Mouse (Mus musculus): Measurements from ENCODE around the gene Dbp. TPM values are rescaled to one million over a fixed set of nuclear protein-coding genes. Genes with fewer than 3 reads are reported as not detected.

Dbp gene
- polyA plus RNA-seq, 1 experiment from 2014 or later = 7.3 TPM

DNA sequence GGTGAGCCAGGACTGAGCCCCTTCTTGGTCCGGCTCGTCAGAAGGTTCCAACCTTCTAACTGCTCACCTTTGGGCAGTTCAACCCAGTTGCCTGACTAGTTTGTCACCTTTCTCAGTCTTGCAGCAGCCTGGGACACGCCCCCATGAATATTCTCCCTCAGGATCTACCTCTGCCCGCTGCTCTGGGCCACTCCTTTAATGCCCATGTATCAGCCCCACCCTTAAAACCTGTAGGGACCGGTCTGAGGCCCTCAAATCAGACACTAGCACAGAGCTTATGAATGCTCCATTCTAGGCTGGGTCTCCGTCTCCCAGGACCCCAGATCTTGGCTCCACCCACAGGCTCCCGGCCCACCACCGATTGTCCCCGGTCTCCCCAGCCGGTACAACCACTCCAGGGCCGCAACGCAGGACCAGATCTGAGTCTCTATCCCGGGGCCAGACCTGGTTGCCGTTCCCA lies 9.8 kb downstream of the Dbp start:
- H3K36me3 ChIP-seq (ENCODE audit: control insufficient read depth, insufficient read depth, low read length) = peaks cover 53% of the 10 kb centered on the region
- WGBS = 10% methylated on average over 14 of the region's 14 CpGs
- no peaks in the 10 kb centered on the region for H3K9me3 ChIP-seq (ENCODE audit: control insufficient read depth, low read length)
- H3K4me3 ChIP-seq (ENCODE audit: control insufficient read depth in 1 of 2, insufficient read depth in 1 of 2, low read depth in 1 of 2, low read length in 2 of 2) = peak overlapping the region; percentile 58 to 64
- H3K4me1 ChIP-seq (ENCODE audit: control insufficient read depth in 2 of 2, insufficient read depth in 2 of 2, low read length in 2 of 2) = peaks cover 17 to 40% of the 10 kb centered on the region in 2 experiments
- no peak overlapping the region; a peak in 1 of 4 replicates for H3K27ac ChIP-seq (replicated peaks in 1 of 2; ENCODE audit: control insufficient read depth in 1 of 2, insufficient read depth in 1 of 2, low read depth in 2 of 2, low read length in 2 of 2)
- ATAC-seq (ENCODE audit: insufficient number of reproducible peaks, insufficient read depth, low FRiP score, low read depth) = peak; percentile 2; the same call in 1 of the 2 replicates
- peak overlapping the region; percentile 81 for H3K9ac ChIP-seq (ENCODE audit: low read length)
- H3K27me3 ChIP-seq (ENCODE audit: control insufficient read depth, insufficient read depth, low read length) = no peaks in the 10 kb centered on the region
- H3K4me2 ChIP-seq (ENCODE audit: low read length) = peak overlapping the region; percentile 90

DNA sequence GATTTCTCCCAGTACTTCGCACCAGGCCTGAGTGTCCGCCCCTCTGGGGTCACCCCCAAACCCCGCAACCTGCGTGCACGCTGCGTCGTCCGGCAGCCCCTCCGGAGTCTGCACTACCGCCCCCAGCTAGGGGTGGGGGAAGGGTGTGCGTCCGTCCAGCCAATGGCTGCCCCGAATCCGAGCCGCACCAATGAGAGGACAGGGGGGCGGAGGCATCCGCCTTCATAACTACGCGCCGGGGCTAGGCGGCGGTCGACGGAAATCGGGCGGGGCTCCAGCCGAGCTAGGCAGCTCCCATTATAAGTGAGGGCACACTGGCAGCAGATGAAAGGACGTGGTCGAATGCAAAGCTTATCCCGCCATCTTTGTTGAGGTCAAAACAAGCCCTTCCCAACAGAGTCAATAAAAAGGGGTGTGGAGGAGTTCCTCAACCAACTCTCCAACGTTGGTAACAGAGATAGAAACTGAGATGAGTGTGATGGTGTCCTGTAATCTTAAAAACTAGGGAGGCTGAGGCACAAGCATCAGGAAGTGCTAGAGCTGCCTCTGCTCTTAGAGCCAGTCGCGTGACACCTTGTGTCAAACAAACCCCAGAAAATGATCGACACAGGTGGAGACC lies 10.3 kb downstream of the Dbp start, which contains the start of gene Rpl18:
TSS of gene Rpl18 (plus strand) at position 368 of the 619 bp plus-strand sequence.
- Histone ChIP-seq H3K27me3 (ENCODE audit: control insufficient read depth, insufficient read depth, low read length) (no peaks in the 10 kb centered on the region), H3K36me3 (ENCODE audit: control insufficient read depth, insufficient read depth, low read length) (peaks cover 53% of the 10 kb centered on the region), H3K27ac (replicated peaks in 1 of 2; ENCODE audit: control insufficient read depth in 1 of 2, insufficient read depth in 1 of 2, low read depth in 2 of 2, low read length in 2 of 2) (peak within 1 kb of the TSS; percentile 1 to 41; a peak in 2 of 4 replicates), H3K9ac (ENCODE audit: low read length) (peak within 1 kb of the TSS; percentile 88), H3K4me1 (ENCODE audit: control insufficient read depth in 2 of 2, insufficient read depth in 2 of 2, low read length in 2 of 2) (peaks cover 17 to 44% of the 10 kb centered on the region in 2 experiments), H3K4me3 (ENCODE audit: control insufficient read depth in 1 of 2, insufficient read depth in 1 of 2, low read depth in 1 of 2, low read length in 2 of 2) (peak within 1 kb of the TSS; percentile 58 to 64), H3K9me3 (ENCODE audit: control insufficient read depth, low read length) (no peaks in the 10 kb centered on the region), H3K4me2 (ENCODE audit: low read length) (peak within 1 kb of the TSS; percentile 90)
- WGBS = 8% methylated on average over 34 of the region's 34 CpGs
- ATAC-seq (ENCODE audit: insufficient number of reproducible peaks, insufficient read depth, low FRiP score, low read depth) = peak; percentile 84

DNA sequence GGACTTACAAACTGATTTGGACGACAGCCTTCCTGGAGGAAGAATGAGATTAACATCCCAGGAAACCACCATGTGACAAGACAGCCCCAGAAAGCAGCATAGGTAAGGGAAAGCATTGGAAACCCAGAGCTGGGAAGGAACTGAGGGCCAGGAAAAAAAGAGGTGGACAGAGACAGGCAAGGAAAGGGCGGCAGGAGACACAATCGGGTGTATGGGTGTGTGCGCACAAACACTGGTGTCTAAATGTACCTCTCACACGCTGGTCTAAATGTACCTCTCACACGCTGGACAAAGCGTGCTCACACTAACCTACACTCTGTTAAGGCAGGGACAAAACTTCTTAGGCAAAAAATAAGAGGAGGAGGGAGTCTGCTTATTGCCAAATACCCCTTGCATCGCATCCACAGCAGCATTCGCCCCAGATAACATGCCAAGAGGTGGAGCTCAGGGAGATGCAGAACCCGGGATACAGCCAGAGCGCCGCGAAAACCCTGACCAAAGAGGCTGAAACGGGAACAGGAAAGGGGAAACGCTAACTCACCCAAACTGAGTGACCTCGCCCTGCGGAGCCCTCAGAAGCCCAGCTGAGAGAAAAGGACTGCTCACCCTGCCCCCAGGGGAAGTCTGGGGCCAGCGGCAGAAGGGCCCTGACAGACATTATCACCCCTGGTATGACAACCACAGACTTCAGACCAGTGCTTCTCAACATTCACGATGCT lies 11.0 kb downstream of the Dbp start:
- H3K27ac ChIP-seq (replicated peaks in 1 of 2; ENCODE audit: control insufficient read depth in 1 of 2, insufficient read depth in 1 of 2, low read depth in 2 of 2, low read length in 2 of 2) = peak overlapping the region in 1 of 2 experiments; percentile 41; a peak in 2 of 4 replicates
- no peaks in the 10 kb centered on the region for H3K9me3 ChIP-seq (ENCODE audit: control insufficient read depth, low read length)
- H3K27me3 ChIP-seq (ENCODE audit: control insufficient read depth, insufficient read depth, low read length) = no peaks in the 10 kb centered on the region
- H3K9ac ChIP-seq (ENCODE audit: low read length) = peak overlapping the region; percentile 88; the same call in 1 of the 2 replicates
- H3K4me3 ChIP-seq (ENCODE audit: control insufficient read depth in 1 of 2, insufficient read depth in 1 of 2, low read depth in 1 of 2, low read length in 2 of 2) = peak overlapping the region; percentile 9 to 64; a peak in 3 of 4 replicates
- 76% methylated on average over 19 of the region's 19 CpGs for WGBS
- peaks cover 53% of the 10 kb centered on the region for H3K36me3 ChIP-seq (ENCODE audit: control insufficient read depth, insufficient read depth, low read length)
- peak overlapping the region; percentile 90 for H3K4me2 ChIP-seq (ENCODE audit: low read length)
- ATAC-seq (ENCODE audit: insufficient number of reproducible peaks, insufficient read depth, low FRiP score, low read depth) = no peak
- peaks cover 17 to 44% of the 10 kb centered on the region in 2 experiments for H3K4me1 ChIP-seq (ENCODE audit: control insufficient read depth in 2 of 2, insufficient read depth in 2 of 2, low read length in 2 of 2)

DNA sequence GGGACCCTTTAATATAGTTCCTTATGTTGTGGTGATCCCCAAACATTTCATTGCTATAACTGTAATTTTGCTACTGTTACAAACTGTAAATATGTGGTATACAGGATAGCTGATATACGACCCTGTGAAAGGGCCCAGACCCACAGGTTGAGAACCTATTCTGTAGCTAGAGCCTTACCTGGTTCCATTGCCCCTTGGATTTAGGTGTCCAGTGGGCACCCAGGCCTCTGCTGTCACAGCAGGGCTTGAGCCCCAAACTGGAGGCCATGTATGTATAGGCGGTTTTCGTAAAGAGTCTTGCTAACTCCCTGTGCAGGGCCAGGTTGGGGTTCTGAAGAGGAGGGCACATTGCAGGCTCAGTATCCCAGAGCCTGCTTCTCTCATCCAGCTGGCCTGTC lies 11.6 kb downstream of the Dbp start:
- Histone ChIP-seq H3K4me2 (ENCODE audit: low read length) (peak overlapping the region; percentile 90), H3K4me3 (ENCODE audit: control insufficient read depth in 1 of 2, insufficient read depth in 1 of 2, low read depth in 1 of 2, low read length in 2 of 2) (peak overlapping the region in 1 of 2 experiments; percentile 63; a peak in 2 of 4 replicates), H3K36me3 (ENCODE audit: control insufficient read depth, insufficient read depth, low read length) (peaks cover 53% of the 10 kb centered on the region), H3K9ac (ENCODE audit: low read length) (peak overlapping the region; percentile 88), H3K9me3 (ENCODE audit: control insufficient read depth, low read length) (no peaks in the 10 kb centered on the region), H3K27me3 (ENCODE audit: control insufficient read depth, insufficient read depth, low read length) (no peaks in the 10 kb centered on the region), H3K4me1 (ENCODE audit: control insufficient read depth in 2 of 2, insufficient read depth in 2 of 2, low read length in 2 of 2) (peaks cover 17 to 44% of the 10 kb centered on the region in 2 experiments), H3K27ac (replicated peaks in 1 of 2; ENCODE audit: control insufficient read depth in 1 of 2, insufficient read depth in 1 of 2, low read depth in 2 of 2, low read length in 2 of 2) (no peak overlapping the region)
- ATAC-seq (ENCODE audit: insufficient number of reproducible peaks, insufficient read depth, low FRiP score, low read depth) = no peak
- WGBS = 87% methylated on average over 3 of the region's 3 CpGs

DNA sequence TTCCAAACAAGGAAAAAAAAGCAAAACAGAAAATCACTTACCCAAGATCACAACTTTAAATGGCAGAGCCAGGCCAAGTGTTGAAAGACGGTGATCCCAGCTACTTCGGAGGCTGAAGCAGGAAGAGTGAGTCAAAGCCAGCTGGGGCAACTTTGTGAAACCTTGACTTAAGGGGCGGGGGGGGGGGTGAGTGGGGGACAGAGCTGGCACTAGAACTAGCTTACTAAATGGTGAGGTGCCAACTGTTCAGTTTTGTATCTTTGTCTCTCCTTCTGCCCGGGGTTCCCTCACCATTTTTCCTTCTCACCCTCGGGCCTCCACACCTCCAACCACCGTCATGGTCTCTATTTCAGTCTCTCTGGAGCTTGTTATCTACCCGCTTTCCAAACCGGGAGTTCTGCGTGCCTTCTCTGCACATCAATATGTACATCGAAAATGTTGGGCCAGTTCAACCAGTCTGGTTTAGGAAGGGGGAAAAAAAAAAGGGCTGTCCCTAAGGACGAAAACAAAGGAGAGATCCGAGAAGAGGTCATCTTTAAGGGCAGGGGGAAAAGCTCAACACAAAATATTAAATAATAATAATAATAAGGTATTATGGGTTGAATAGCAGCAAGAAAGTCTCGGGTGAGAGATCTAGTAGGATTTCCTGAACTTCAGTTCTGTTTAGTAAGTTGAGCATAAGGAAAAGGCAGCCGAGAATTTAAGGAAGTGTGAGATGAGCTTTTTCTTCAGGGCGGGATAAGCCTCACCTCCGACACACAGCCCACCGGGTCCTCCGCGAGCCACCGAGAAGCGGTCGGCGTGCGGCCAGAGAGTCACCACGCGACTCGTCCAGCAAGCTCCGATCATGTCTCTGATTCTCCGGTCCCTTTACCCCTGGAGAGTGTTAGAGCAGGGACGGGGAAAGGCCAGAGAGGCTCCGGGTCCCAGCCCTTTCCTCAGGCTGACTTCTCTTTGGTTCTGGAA lies 12.3 kb downstream of the Dbp start:
- WGBS = 8% methylated on average over 31 of the region's 31 CpGs
- peaks cover 17 to 44% of the 10 kb centered on the region in 2 experiments for H3K4me1 ChIP-seq (ENCODE audit: control insufficient read depth in 2 of 2, insufficient read depth in 2 of 2, low read length in 2 of 2)
- peaks cover 52% of the 10 kb centered on the region for H3K36me3 ChIP-seq (ENCODE audit: control insufficient read depth, insufficient read depth, low read length)
- H3K9ac ChIP-seq (ENCODE audit: low read length) = peak overlapping the region; percentile 88
- ATAC-seq (ENCODE audit: insufficient number of reproducible peaks, insufficient read depth, low FRiP score, low read depth) = peak; percentile 8; the same call in 1 of the 2 replicates
- no peaks in the 10 kb centered on the region for H3K9me3 ChIP-seq (ENCODE audit: control insufficient read depth, low read length)
- H3K27me3 ChIP-seq (ENCODE audit: control insufficient read depth, insufficient read depth, low read length) = no peaks in the 10 kb centered on the region
- peak overlapping the region; percentile 90 for H3K4me2 ChIP-seq (ENCODE audit: low read length)
- H3K4me3 ChIP-seq (ENCODE audit: control insufficient read depth in 1 of 2, insufficient read depth in 1 of 2, low read depth in 1 of 2, low read length in 2 of 2) = peak overlapping the region; percentile 63 to 88
- peak overlapping the region; percentile 84 to 94 for H3K27ac ChIP-seq (replicated peaks in 1 of 2; ENCODE audit: control insufficient read depth in 1 of 2, insufficient read depth in 1 of 2, low read depth in 2 of 2, low read length in 2 of 2)

DNA sequence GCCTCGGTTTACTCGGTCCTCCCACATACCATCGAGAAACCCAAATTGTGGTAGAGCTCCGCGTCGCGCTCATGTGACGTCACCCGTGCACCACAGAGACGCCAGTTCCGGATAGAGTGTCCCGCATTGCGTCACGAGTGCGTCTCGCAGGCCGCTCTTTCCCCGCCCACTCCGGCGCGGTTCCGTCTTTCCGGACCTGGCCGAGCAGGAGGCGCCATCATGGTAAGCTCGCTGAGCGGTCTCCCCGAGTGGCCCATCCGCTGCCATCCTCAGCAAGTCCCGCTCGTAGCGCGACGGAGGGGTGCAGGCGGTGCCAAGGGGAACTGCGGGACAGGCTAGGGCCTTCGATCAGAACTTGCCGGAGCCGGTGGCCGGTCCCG lies 13.0 kb downstream of the Dbp start, which contains the start of gene Sphk2:
TSS of gene Sphk2 (minus strand) at position 85 of the 380 bp plus-strand sequence.
- Histone ChIP-seq H3K4me2 (ENCODE audit: low read length) (peak within 1 kb of the TSS; percentile 90), H3K4me3 (ENCODE audit: control insufficient read depth in 1 of 2, insufficient read depth in 1 of 2, low read depth in 1 of 2, low read length in 2 of 2) (peak within 1 kb of the TSS; percentile 63 to 88), H3K27me3 (ENCODE audit: control insufficient read depth, insufficient read depth, low read length) (no peaks in the 10 kb centered on the region), H3K9ac (ENCODE audit: low read length) (peak within 1 kb of the TSS; percentile 89), H3K4me1 (ENCODE audit: control insufficient read depth in 2 of 2, insufficient read depth in 2 of 2, low read length in 2 of 2) (peaks cover 17 to 44% of the 10 kb centered on the region in 2 experiments), H3K36me3 (ENCODE audit: control insufficient read depth, insufficient read depth, low read length) (peaks cover 50% of the 10 kb centered on the region), H3K27ac (replicated peaks in 1 of 2; ENCODE audit: control insufficient read depth in 1 of 2, insufficient read depth in 1 of 2, low read depth in 2 of 2, low read length in 2 of 2) (peak within 1 kb of the TSS; percentile 84 to 94), H3K9me3 (ENCODE audit: control insufficient read depth, low read length) (no peaks in the 10 kb centered on the region)
- under 1% methylated on average over 41 of the region's 41 CpGs for WGBS
- ATAC-seq (ENCODE audit: insufficient number of reproducible peaks, insufficient read depth, low FRiP score, low read depth) = peak; percentile 73

DNA sequence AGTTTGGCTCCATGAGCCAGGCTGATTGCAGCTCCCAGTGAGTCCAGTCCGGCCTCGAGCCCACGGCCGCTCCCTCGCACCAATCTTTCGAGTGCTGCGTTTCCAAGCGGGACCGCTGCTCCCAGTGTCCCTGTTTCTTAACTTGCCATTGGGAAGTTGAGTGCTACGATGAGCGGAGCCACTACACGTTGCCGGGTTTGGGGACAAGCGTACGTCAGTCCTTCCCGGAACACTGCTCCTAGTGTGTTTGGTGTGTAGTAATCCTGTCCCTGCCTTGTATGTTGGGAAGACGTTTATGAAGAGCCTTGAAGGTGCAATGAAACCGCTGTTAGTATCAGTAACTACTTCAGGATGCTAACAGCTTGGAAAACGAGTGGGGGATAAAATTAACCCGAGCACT lies 13.4 kb downstream of the Dbp start:
- no peaks in the 10 kb centered on the region for H3K27me3 ChIP-seq (ENCODE audit: control insufficient read depth, insufficient read depth, low read length)
- WGBS = under 1% methylated on average over 20 of the region's 20 CpGs
- H3K9me3 ChIP-seq (ENCODE audit: control insufficient read depth, low read length) = no peaks in the 10 kb centered on the region
- peak overlapping the region; percentile 86 for H3K4me2 ChIP-seq (ENCODE audit: low read length)
- peaks cover 50% of the 10 kb centered on the region for H3K36me3 ChIP-seq (ENCODE audit: control insufficient read depth, insufficient read depth, low read length)
- H3K4me1 ChIP-seq (ENCODE audit: control insufficient read depth in 2 of 2, insufficient read depth in 2 of 2, low read length in 2 of 2) = peaks cover 17 to 44% of the 10 kb centered on the region in 2 experiments
- H3K9ac ChIP-seq (ENCODE audit: low read length) = peak overlapping the region; percentile 89
- peak overlapping the region; percentile 84 to 87 for H3K27ac ChIP-seq (replicated peaks in 1 of 2; ENCODE audit: control insufficient read depth in 1 of 2, insufficient read depth in 1 of 2, low read depth in 2 of 2, low read length in 2 of 2)
- ATAC-seq (ENCODE audit: insufficient number of reproducible peaks, insufficient read depth, low FRiP score, low read depth) = no peak
- peak overlapping the region; percentile 63 to 88 for H3K4me3 ChIP-seq (ENCODE audit: control insufficient read depth in 1 of 2, insufficient read depth in 1 of 2, low read depth in 1 of 2, low read length in 2 of 2)

Measured in heart, embryonic 14.5 days (tissue).